Mouse (Mus musculus): ENCODE measurements around the gene B3galt2.

B3galt2 gene

DNA sequence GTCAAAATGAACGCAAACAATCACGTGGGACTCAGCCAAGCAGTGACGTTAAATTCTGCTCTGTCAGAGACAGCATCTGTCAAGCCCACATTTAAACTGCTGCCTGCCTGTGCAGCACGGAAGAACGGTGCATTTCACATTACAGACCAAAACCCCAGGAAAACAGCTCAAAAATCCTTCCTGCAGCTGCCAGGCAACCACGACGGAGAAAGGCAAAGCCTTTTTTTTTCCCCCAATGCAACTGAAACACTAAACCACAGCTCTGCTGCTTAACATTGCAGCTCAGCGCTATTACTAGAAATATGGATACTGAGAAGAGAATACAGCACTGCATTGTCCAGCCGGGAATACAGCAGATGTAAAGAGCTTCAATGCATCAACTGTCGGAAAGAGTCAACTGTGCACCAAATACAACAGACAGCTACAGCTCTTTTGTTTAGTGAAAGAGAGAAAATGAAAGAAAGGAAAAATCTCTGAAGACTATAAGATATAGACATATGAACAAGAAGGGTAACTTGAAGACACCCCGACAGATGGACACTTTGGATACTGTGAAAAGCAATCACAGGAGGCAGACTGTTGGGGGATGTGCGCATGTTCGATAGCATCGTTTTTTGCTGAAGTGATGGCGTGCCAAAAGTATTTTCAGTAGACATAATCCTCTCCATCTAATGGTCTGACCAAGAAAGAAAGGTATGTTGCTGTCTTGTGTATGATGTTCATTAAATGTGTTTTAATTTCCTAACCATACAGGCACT, at the start of gene B3galt2:
TSS of gene B3galt2 (plus strand) at position 15 of the 758 bp plus-strand sequence.
- CTCF ChIA-PET = no interaction called here

DNA sequence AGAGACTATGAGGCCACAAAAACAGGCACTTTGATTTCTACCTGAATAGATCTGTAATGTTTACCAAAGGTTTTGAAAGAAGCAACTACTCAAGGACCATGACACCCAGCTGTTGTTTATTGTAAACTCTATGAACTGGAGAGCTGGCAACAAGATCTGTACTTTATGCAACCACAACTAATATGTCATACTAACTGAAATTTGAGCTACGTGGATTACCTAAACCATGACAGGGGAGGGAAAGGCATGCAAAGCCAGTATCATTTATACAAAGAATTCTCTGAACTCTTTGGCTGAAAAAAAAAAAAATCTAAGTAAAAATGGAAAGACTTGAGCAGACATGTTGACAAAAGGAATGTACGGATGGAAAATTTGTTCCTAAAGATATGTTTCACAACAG, 43.6 kb upstream of the B3galt2 start:
- CTCF ChIA-PET = no interaction called here

GRCm38 (mm10) chr1:143608911-143609310, 31.6 kb upstream of the B3galt2 start:
- CTCF ChIA-PET = no interaction called here

DNA sequence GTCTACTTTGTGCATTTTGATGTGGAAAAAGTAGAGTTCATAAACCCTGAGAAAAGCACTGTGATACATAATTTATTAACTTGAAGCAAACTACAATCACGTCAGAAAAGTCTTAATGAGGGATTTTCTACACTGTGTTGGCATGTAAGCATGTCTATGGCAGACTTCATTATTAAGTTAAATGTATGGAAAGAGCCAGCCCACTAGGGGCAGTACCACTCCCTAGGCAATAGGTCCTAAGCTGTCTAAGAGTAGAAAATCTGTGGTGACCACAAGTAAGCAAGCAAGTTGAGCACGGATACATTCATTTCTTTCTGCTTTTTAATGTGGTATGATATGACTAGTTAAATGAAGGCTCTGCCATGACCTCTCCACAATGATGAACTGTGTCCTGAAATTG, 27.6 kb upstream of the B3galt2 start:
- CTCF ChIA-PET = no interaction called here

DNA sequence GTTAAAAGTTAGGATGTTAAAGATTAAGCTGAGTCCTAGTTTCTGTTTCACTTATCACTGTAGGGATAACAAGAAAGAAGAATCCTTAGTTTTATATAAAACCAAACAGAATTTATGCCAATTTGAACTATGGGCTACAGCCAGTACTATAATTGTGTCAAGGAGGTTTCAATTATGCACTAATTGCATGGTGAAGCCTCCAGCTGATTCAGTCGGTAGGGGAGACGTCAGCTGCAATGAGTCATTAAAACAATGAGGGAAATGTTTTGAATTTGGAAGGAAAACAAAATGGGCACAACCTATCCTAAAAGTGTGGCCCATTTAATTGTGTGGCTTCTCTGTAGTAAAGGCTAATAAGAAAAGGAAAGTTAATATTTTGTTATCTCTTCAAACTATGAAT, 20.7 kb upstream of the B3galt2 start:
- CTCF ChIA-PET = no interaction called here

DNA sequence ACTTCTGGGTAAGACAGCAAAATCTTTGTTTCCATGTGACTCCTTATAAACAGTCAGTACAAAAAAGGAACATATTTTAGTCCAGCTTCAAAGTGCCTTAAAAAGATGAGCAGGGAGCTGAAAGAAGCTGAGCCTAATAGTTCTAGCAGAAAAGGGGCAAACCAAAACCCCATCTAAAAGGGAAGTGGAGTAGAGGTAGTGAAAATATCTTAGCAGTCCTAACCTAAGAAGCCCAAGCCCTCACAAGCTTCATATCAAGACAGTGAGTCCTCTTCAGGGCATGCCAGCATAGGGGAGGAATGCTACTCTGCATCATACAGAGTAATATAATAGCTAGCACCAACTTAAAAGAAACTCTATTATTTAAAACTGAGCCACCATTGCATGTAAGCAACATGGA, 18.5 kb upstream of the B3galt2 start:
- CTCF ChIA-PET = no interaction called here

DNA sequence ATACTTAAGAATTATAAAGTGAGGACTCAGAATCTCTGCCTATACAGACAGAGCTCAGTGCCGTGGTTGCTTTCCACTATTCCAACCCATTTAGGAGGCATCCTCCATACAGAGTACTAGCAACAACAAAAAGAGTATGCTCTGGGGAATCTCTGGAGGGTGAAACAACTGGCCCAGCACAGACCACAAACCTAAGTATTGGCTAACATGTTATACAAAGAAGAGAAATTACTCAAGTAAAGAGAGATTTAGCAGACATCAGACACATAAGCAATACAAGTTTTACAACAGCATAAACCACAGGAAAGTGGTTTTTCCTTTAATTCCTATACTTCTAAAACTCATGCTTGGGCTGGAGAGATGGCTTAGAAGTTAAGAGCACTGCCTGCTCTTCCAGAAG, 17.8 kb upstream of the B3galt2 start:
- CTCF ChIA-PET = no interaction called here

- CTCF ChIA-PET = no interaction called here
These were observed 9.1 kb upstream of the B3galt2 start for GRCm38 (mm10) chr1:143631337-143631736.

DNA sequence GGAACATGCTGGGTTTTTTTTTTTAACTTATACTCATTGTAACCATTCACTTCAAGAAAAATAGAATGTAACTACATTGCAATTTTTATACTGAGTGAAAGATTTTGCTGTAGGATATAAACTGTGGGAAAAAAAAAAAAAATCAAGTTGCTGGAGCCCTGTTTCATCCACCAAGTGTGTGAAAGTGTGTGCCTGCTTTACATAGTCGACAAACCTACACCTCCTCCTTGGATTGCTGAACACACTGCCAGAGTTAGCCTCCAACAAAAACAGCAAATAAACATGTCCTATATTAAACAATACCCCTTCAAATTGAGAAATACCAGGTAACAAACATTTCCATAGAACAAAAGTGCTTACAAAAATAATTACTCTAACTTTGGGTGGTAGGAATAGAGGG, 8.1 kb upstream of the B3galt2 start:
- CTCF ChIA-PET = no interaction called here

- CTCF ChIA-PET = no interaction called here
These were observed 7.4 kb upstream of the B3galt2 start for GRCm38 (mm10) chr1:143632854-143633587.

GRCm38 (mm10) chr1:143644221-143644620, 3.8 kb downstream of the B3galt2 start:
- CTCF ChIA-PET = interaction anchor here (0.8 kb wide), 1 partner anchor 141 kb away, joined by 7 read pairs; no protein-coding TSS in a partner anchor

DNA sequence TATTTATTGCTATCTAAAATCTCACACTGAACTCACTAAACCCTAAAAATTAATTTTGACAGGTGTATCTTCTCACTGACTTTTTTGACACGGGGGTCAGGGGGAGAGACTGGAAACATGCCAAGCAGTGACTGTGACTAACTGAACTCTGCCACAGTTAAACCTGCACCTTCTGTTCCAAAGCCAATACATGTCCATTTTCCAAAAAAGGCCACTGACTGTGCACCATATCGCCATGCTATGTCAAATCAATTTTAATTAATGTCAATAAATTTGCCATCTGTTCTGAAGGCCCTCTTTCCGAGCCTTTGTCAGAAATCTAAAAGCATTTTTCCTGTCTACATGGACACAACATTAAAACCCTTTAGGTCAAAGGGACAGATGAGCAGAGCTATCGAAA, 4.9 kb downstream of the B3galt2 start:
- CTCF ChIA-PET = no interaction called here

GRCm38 (mm10) chr1:143646219-143646618, 5.8 kb downstream of the B3galt2 start:
- CTCF ChIA-PET = no interaction called here

- CTCF ChIA-PET = no interaction called here
These were observed 9.9 kb downstream of the B3galt2 start for GRCm38 (mm10) chr1:143650317-143650716.

GRCm38 (mm10) chr1:143653646-143654045, 13.2 kb downstream of the B3galt2 start:
- CTCF ChIA-PET = no interaction called here

DNA sequence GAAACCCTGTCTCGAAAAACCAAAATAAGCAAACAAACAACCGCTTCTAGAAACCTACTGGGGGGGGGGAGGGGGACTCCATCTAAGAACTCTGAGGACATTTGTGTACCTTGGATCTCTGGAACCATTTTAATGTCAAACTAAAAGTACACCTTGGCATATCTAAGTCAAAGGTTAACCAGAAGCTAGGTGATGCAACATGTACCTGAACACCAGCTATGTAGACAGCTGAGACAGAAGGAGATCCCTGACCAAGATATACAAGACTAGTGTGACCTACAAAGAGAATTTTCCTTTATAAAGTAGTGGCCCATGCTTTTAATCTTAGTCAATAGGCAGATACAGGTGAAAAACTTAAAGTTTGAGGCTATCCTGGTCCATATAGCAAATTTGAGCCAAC, 22.7 kb downstream of the B3galt2 start:
- CTCF ChIA-PET = no interaction called here

GRCm38 (mm10) chr1:143664786-143665185, 24.3 kb downstream of the B3galt2 start:
- CTCF ChIA-PET = interaction anchor here (0.6 kb wide), 1 partner anchor 50 kb away, joined by 3 read pairs; no protein-coding TSS in a partner anchor

DNA sequence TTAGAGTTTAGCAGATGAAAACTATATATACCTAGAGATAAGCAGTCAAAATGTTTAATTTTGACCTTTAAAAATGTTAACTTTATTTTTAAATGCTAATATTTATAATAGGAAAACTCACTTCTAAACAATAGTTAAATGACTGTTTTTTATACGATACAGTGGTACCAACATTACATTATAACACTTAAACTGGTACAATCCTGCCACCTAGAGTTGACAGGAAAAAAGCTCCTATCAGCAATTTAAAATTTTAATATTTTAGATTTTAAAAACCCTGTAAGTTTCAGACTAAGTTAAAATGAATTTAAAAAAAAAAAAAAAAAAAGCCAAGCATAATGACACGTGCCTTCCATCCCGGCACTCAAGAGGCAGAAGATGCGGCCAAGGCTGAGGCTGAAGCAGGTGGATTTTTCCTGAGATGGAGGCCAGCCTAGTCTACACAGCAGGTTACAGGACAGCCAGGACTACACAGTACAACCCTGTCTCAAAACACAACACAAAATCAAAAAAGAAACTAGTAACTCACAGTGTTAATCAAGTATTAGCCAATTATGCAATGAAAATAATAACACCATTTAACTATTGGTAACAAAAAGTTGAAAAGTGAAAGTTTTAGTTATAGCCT, 35.4 kb downstream of the B3galt2 start:
- CTCF ChIA-PET = no interaction called here

- CTCF ChIA-PET = no interaction called here
These were observed 40.6 kb downstream of the B3galt2 start for GRCm38 (mm10) chr1:143681108-143681507.

- CTCF ChIA-PET = no interaction called here
These were observed 44.4 kb downstream of the B3galt2 start for GRCm38 (mm10) chr1:143684849-143685248.

GRCm38 (mm10) chr1:143701736-143702135, 61.3 kb downstream of the B3galt2 start:
- CTCF ChIA-PET = interaction anchor here (0.7 kb wide), 1 partner anchor 39 kb away, joined by 3 read pairs; no protein-coding TSS in a partner anchor

DNA sequence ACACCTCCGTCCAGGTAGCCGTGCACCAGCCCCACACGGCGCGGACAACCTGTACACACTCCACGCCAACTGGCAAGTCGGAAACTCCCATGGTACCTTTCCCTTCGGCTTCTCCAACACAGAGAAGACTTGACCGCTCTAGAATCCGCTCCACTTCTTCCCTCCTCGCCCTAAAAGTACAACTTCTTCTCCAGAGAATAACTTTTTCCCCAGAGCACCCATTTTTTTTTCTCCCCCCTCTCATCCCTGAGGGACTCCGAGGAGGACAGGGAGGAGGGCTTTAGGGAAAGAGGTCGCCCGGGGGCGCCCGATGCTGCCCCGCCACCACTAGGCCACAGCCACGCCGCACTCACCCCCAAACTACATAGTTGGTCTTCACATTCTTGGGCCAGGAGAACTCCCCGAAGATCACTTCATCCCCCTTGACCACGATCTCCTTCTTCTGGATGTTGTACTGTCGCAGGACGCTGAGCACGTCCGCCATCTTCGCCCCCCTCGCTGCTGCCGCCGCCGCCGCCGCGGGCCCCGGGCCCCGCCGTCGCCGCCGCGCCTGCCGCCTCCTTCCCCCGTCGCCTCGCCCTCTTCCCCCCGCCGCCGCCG, 61.8 kb downstream of the B3galt2 start:
- CTCF ChIA-PET = no interaction called here

Measured in spleen, embryonic (tissue).